ENCODE assay signal across 24 mouse cellular contexts in the genomic region with DNA sequence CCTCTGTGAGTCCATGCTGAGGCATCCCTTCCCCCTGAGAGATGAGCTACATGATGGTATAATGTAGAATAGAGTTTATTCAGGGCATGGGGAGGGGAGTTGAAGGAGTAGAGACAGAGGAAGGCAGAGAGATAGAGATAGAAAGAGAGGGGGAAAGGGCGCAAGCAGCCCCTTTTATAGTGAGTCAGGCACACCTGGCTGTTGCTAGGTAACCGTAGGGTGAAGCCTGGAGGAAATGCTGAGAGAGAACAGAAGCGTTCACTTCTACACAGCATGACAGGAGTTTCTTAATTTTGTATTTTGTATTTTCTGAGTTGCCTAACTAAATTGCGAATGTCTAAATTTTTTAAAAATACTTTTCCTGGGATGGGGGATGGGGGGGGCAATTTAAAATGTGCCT.
DNase-seq lines count a peak whose midpoint lies in the region; ATAC-seq and TF ChIP-seq lines count a peak whose summit lies in the region.
"Had no signal": no experiment of that assay in that cellular context is flagged by ENCODE, and none has a peak within 500 bp of the region (broad histone marks: within the 10 kb centered on the region; RNA-seq: fewer than 3 reads in every experiment).

No protein-coding gene starts in this region.

- no peak for TF ChIP-seq CTCF in brain, embryonic 14.5 days (IDR thresholded peaks at IDR 0.05; ENCODE audit: borderline replicate concordance, extremely low read depth, insufficient read depth, insufficient read length)

- DNase-seq in forebrain, embryonic 11.5 days (ENCODE audit: low spot score): no peak
- DNase-seq in midbrain, embryonic 14.5 days: peak; percentile 52
- DNase-seq in midbrain, embryonic 11.5 days (ENCODE audit: low spot score, missing footprints): no peak
- peak; percentile 19 for DNase-seq in R1 (ENCODE audit: low read depth, low spot score)
- peak; percentile 34 for DNase-seq in brain, embryonic 14.5 days (ENCODE audit: low read depth)
- no peak for DNase-seq in right cerebral cortex, adult 18-20 months
- DNase-seq: adrenal gland, adult 2 months; adrenal gland, postnatal 14 days; B cell, adult 2 months; cerebellum, adult 18-20 months; cerebellum, adult 9-10 months; cerebellum, postnatal 14 days; gastrocnemius, postnatal 10 days; gastrocnemius, postnatal 36 days had no signal

- H3K9me3 ChIP-seq in forebrain, embryonic 16.5 days (ENCODE audit: control insufficient read depth, low read length): no peaks in the 10 kb centered on the region
- no peaks in the 10 kb centered on the region for H3K9me3 ChIP-seq in forebrain, embryonic 11.5 days (ENCODE audit: control insufficient read depth, low read length)
- no peaks in the 10 kb centered on the region for H3K9me3 ChIP-seq in midbrain, embryonic 14.5 days (ENCODE audit: control insufficient read depth, low read length)
- H3K9me3 ChIP-seq in midbrain, embryonic 11.5 days (ENCODE audit: control insufficient read depth, low read length): no peaks in the 10 kb centered on the region
- H3K9me3 ChIP-seq: forebrain, embryonic 12.5 days; hindbrain, embryonic 13.5 days had no signal

- 63% methylated on average over 4 of the region's 4 CpGs for WGBS in forebrain, embryonic 16.5 days
- 70% methylated on average over 4 of the region's 4 CpGs for WGBS in forebrain, embryonic 11.5 days
- WGBS in midbrain, embryonic 14.5 days: 58% methylated on average over 4 of the region's 4 CpGs
- 81% methylated on average over 4 of the region's 4 CpGs for WGBS in midbrain, embryonic 11.5 days

- peak; percentile 58; the same call in 1 of the 2 replicates for ATAC-seq in forebrain, embryonic 16.5 days
- ATAC-seq in forebrain, embryonic 11.5 days (replicated peaks; ENCODE audit: low FRiP score): no peak
- ATAC-seq in midbrain, embryonic 14.5 days (ENCODE audit: low FRiP score, low TSS enrichment): no peak
- no peak for ATAC-seq in midbrain, embryonic 11.5 days (ENCODE audit: low FRiP score)
- ATAC-seq: hindbrain, embryonic 16.5 days; inflammation-experienced regulatory T-cells, adult 6 months; intestine, embryonic 16.5 days; Patski had no signal

- no peak overlapping the region for H3K27ac ChIP-seq in forebrain, embryonic 16.5 days (ENCODE audit: low read length)
- no peak overlapping the region for H3K27ac ChIP-seq in forebrain, embryonic 11.5 days (ENCODE audit: low read depth, low read length)
- H3K27ac ChIP-seq in midbrain, embryonic 14.5 days (replicated peaks; ENCODE audit: low read depth, low read length): no peak overlapping the region
- H3K27ac ChIP-seq in midbrain, embryonic 11.5 days (ENCODE audit: low read depth, low read length): no peak overlapping the region
- H3K27ac ChIP-seq: forebrain, embryonic 12.5 days; hindbrain, embryonic 13.5 days had no signal

- no peak overlapping the region for H3K4me2 ChIP-seq in forebrain, embryonic 16.5 days (ENCODE audit: low read length)
- no peak overlapping the region for H3K4me2 ChIP-seq in forebrain, embryonic 11.5 days (ENCODE audit: low read depth, low read length, severe bottlenecking)
- H3K4me2 ChIP-seq in midbrain, embryonic 14.5 days (ENCODE audit: low read length): no peak overlapping the region
- H3K4me2 ChIP-seq in midbrain, embryonic 11.5 days: no peak overlapping the region
- H3K4me2 ChIP-seq: forebrain, embryonic 12.5 days; heart, embryonic 11.5 days; hindbrain, embryonic 13.5 days had no signal

- H3K27me3 ChIP-seq in forebrain, embryonic 16.5 days (replicated peaks; ENCODE audit: control insufficient read depth, insufficient read depth, low read length): no peaks in the 10 kb centered on the region
- no peaks in the 10 kb centered on the region for H3K27me3 ChIP-seq in forebrain, embryonic 11.5 days (ENCODE audit: control insufficient read depth, insufficient read depth, low read length)
- no peaks in the 10 kb centered on the region for H3K27me3 ChIP-seq in midbrain, embryonic 14.5 days (ENCODE audit: control insufficient read depth, insufficient read depth, low read length)
- H3K27me3 ChIP-seq in midbrain, embryonic 11.5 days (ENCODE audit: control insufficient read depth, insufficient read depth, low read length): no peaks in the 10 kb centered on the region
- H3K27me3 ChIP-seq: CH12.LX; forebrain, embryonic 12.5 days; hindbrain, embryonic 13.5 days had no signal

- no peak overlapping the region for H3K4me3 ChIP-seq in forebrain, embryonic 16.5 days (replicated peaks; ENCODE audit: low read length)
- H3K4me3 ChIP-seq in forebrain, embryonic 11.5 days (ENCODE audit: low read depth, low read length): no peak overlapping the region
- no peak overlapping the region for H3K4me3 ChIP-seq in midbrain, embryonic 14.5 days (replicated peaks; ENCODE audit: low read depth, low read length)
- no peak overlapping the region for H3K4me3 ChIP-seq in midbrain, embryonic 11.5 days (ENCODE audit: low read depth, low read length)
- H3K4me3 ChIP-seq: forebrain, embryonic 12.5 days; hindbrain, embryonic 13.5 days had no signal

- TF ChIP-seq POLR2A in brain, embryonic 14.5 days (IDR thresholded peaks at IDR 0.05; ENCODE audit: borderline replicate concordance, extremely low read depth, insufficient read depth, insufficient read length, poor library complexity, severe bottlenecking): no peak

- no peaks in the 10 kb centered on the region for H3K4me1 ChIP-seq in forebrain, embryonic 16.5 days (replicated peaks; ENCODE audit: control insufficient read depth, insufficient read depth, low read length)
- no peaks in the 10 kb centered on the region; the same call in 1 of the 2 replicates for H3K4me1 ChIP-seq in forebrain, embryonic 11.5 days (replicated peaks; ENCODE audit: control insufficient read depth, insufficient read depth, low read length)
- H3K4me1 ChIP-seq in midbrain, embryonic 14.5 days (ENCODE audit: control insufficient read depth, insufficient read depth, low read length): peaks cover 10% of the 10 kb centered on the region
- no peaks in the 10 kb centered on the region; the same call in none of the 2 replicates for H3K4me1 ChIP-seq in midbrain, embryonic 11.5 days (ENCODE audit: control insufficient read depth, insufficient read depth, low read length)

- H3K36me3 ChIP-seq in forebrain, embryonic 16.5 days (ENCODE audit: control insufficient read depth, insufficient read depth): no peaks in the 10 kb centered on the region
- no peaks in the 10 kb centered on the region for H3K36me3 ChIP-seq in forebrain, embryonic 11.5 days (ENCODE audit: control insufficient read depth, insufficient read depth, low read length)
- H3K36me3 ChIP-seq in midbrain, embryonic 14.5 days (ENCODE audit: control insufficient read depth, insufficient read depth, low read length): no peaks in the 10 kb centered on the region
- H3K36me3 ChIP-seq in midbrain, embryonic 11.5 days (ENCODE audit: control insufficient read depth, insufficient read depth, low read length): no peaks in the 10 kb centered on the region
- H3K36me3 ChIP-seq: forebrain, embryonic 12.5 days; G1E; hindbrain, embryonic 13.5 days had no signal

- H3K9ac ChIP-seq in forebrain, embryonic 16.5 days (replicated peaks; ENCODE audit: low read depth, low read length): no peak overlapping the region
- no peak overlapping the region for H3K9ac ChIP-seq in forebrain, embryonic 11.5 days (ENCODE audit: low read length)
- H3K9ac ChIP-seq in midbrain, embryonic 14.5 days (replicated peaks; ENCODE audit: low read length): no peak overlapping the region
- no peak overlapping the region for H3K9ac ChIP-seq in midbrain, embryonic 11.5 days (ENCODE audit: low read length)
- H3K9ac ChIP-seq: forebrain, embryonic 12.5 days; hindbrain, embryonic 13.5 days had no signal

Comparison
In these comparisons a context has a peak if more than half of its experiments do, and no peak if none do; other contexts are left out.
1. DNase-seq: peak in midbrain, embryonic 14.5 days (single experiment), R1 (single experiment) and brain, embryonic 14.5 days (single experiment); none in forebrain, embryonic 11.5 days (single experiment), midbrain, embryonic 11.5 days (single experiment) and right cerebral cortex, adult 18-20 months (single experiment).